Mouse (Mus musculus): ENCODE measurements around the gene Tff2.

DNA sequence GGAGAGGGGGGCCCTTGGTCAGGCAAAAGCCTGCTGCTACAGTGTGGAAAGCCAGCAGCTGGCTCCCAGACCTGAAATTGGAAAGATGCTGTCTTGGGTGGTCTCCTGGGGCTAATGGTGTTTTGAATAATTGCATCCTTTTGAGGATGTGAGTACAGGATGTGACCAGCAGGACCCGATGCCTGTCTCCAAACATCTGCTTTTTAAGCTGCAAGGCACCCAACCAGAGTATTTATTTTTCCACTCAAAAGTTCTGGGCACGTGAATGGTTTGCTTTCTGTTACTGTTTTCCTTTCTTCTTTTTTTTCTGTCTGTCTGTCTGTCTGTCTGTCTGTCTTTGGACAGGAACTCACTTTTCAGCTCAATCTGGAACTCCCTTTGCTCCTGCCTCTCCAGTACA, 48.6 kb upstream of the Tff2 start:
- no peak for TF ChIP-seq CTCF (IDR thresholded peaks at IDR 0.05 in 2 of 3, conservative IDR thresholded peaks at IDR 0.05 in 1 of 3; ENCODE audit: control insufficient read depth in 1 of 3, insufficient read depth in 1 of 3, low read depth in 2 of 3, low read length in 3 of 3, poor library complexity in 1 of 3, severe bottlenecking in 1 of 3)
- no peak for TF ChIP-seq USF1 (IDR thresholded peaks at IDR 0.05; ENCODE audit: low read depth, low read length)
- no peak for TF ChIP-seq POLR2A (IDR thresholded peaks at IDR 0.05; ENCODE audit: control insufficient read depth in 1 of 2, insufficient read depth in 1 of 2, low read depth in 1 of 2, low read length in 2 of 2, poor library complexity in 1 of 2)
- no peak for TF ChIP-seq GATA1 (IDR thresholded peaks at IDR 0.05; ENCODE audit: low read depth, low read length)
- TF ChIP-seq MYC (IDR thresholded peaks at IDR 0.05; ENCODE audit: low read depth, low read length), result no peak
- no peak for TF ChIP-seq ZMIZ1 (IDR thresholded peaks at IDR 0.05; ENCODE audit: low read depth, low read length)
- TF ChIP-seq SMC3 (IDR thresholded peaks at IDR 0.05; ENCODE audit: low read depth, low read length), result no peak
- TF ChIP-seq NRF1 (IDR thresholded peaks at IDR 0.05; ENCODE audit: insufficient read depth, low read depth, low read length, poor library complexity, severe bottlenecking), result no peak
- TF ChIP-seq GABPA (IDR thresholded peaks at IDR 0.05; ENCODE audit: low read depth, low read length), result no peak
- no peak for TF ChIP-seq JUND (IDR thresholded peaks at IDR 0.05; ENCODE audit: low read depth, low read length)
- TF ChIP-seq USF2 (IDR thresholded peaks at IDR 0.05; ENCODE audit: borderline replicate concordance in 1 of 2, insufficient read depth in 1 of 2, low read depth in 1 of 2, low read length in 2 of 2), result no peak
- TF ChIP-seq EP300 (IDR thresholded peaks at IDR 0.05; ENCODE audit: low read depth in 1 of 2, low read length in 2 of 2), result no peak
